Mouse (Mus musculus): Measurements from ENCODE around the gene Fkbpl.

The Fkbpl gene

GRCm38 (mm10) chr17:34662978-34663377 is 18.4 kb downstream of the Fkbpl start:
- in situ Hi-C loops (cut with MboI): no loop called here

- in situ Hi-C loops (cut with MboI): no loop called here
Observed at GRCm38 (mm10) chr17:34663558-34663957, 19.0 kb downstream of the Fkbpl start.

- in situ Hi-C loops (cut with MboI): no loop called here
Observed at GRCm38 (mm10) chr17:34664472-34664871, 19.9 kb downstream of the Fkbpl start.

DNA sequence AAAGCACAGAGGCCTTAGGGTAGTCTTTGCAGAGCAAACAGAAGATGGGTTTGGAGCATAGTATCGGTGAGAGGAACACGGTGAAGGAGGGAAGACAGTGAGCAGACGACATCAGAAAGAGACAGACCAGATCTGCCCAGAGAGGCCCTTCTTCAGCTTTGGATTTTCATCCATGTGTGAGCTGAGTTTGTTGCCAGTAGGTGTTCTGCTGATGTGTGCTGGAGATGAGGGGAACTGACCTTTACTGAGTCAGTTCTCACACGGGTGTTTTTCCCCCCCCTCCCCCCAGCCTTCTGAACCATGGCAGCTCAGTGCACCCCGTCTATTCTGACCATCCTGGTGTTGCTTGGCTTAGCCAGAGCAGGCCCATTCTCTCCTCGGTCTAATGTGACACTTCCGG is 25.7 kb downstream of the Fkbpl start, which contains the start of gene Tnxb:
Gene Tnxb (plus strand): TSS at position 301 of the 400 bp plus-strand sequence.
- in situ Hi-C loops (cut with MboI): no loop called here

- in situ Hi-C loops (cut with MboI): no loop called here
Observed at GRCm38 (mm10) chr17:34671151-34672066, 26.8 kb downstream of the Fkbpl start.

GRCm38 (mm10) chr17:34672246-34672792 is 27.8 kb downstream of the Fkbpl start:
- in situ Hi-C loops (cut with MboI): no loop called here

DNA sequence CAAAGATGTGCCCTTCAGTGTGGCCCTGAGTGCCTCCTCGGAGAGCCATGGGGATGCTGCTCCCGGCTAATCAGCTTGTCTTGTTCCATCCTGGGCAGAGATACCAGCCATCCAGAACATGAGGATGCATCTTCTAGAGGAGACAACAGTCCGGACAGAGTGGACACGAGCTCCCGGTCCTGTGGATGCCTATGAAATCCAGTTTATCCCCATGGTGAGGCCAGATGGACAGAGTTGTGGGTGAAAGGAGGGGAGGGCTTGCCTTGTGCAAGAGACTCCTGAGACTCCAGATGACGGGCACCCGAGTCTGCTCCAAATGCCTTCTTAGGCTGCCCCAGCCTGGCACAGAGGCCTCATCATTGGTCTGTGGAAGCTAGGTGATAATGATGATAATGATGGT is 28.6 kb downstream of the Fkbpl start:
- in situ Hi-C loops (cut with MboI): no loop called here

GRCm38 (mm10) chr17:34674524-34675204 is 30.1 kb downstream of the Fkbpl start:
- in situ Hi-C loops (cut with MboI): no loop called here

DNA sequence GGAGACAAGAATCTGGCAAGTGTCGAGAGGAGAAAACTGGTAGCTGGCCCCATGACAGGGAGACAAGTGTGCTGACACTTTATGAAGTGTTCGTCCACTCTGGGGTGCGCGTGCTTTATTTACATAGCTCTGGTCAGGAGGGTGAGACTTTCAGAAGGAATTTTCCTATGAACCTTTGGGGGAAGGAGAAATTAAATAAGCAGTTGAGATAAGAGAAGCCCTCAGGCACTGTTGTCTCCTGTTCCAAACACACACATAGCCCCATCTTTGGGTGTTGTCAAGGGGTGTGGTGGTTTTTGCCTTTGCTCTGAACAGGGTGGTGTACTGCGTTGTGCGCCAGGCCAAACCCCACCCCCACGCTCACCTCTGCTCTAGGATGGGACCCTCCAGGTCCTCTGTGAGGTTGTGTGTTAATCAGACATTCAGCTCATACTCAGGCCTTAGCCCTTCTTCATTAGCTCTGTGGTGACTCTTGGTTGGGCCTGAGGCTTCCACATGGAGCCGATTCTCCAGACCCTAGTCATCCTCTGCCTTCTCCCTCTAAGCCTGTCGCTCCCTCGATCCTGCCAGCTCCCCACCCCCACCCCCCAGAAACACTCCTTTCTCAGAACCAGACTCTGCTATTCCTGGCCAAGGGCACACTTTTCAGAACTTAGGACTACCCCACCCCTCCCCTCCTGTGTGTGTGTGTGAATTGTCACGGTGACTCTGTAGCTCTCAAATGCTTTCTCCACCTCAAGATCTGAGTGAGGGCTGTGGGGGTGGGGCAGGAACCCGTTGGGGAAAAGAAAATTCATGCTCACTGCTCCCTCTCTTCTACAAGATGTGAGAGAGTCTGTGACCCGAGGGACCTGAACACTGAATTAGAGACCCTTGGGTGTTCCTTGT is 30.9 kb downstream of the Fkbpl start:
- in situ Hi-C loops (cut with MboI): no loop called here

DNA sequence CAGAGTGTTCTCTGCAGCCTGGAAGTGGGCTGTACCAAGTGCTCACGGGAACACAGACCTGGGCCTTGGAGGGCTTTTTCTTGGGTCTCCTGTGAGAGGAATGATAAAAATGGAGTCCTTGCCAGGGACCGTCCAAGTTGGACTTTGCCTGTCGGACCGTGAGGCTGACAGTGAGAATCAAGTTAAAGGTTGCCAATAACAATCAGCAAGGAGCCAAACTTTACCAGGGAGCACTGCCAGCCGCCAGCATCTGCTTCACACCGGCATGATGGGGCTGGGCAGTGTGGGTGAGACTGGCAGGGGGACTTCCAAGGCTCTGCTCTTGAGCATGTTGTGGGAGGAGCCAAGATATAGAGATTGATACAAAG is 31.5 kb downstream of the Fkbpl start:
- in situ Hi-C loops (cut with MboI): no loop called here

DNA sequence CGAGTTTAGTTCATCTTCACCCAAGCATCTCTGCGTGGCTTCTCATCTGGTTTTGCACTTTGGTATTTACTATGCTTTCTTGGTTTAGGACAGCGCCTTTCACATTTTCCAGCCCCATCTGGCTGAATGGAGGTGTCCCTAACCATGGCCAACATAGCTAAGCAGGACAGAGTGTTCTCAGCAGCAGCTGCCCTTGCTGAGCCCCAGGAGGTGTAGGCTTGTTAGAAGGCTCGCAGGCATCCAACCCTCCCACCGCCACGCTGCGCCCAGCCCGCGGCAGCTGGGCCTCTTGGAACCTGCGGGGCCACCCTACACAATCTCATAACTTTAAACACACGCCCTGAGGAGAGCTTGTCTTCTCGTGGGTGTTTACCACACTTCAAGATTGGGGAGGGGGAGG is 32.1 kb downstream of the Fkbpl start:
- in situ Hi-C loops (cut with MboI): no loop called here

- in situ Hi-C loops (cut with MboI): no loop called here
Observed at GRCm38 (mm10) chr17:34680191-34680590, 35.6 kb downstream of the Fkbpl start.

GRCm38 (mm10) chr17:34680621-34681020 is 36.1 kb downstream of the Fkbpl start:
- in situ Hi-C loops (cut with MboI): no loop called here

DNA sequence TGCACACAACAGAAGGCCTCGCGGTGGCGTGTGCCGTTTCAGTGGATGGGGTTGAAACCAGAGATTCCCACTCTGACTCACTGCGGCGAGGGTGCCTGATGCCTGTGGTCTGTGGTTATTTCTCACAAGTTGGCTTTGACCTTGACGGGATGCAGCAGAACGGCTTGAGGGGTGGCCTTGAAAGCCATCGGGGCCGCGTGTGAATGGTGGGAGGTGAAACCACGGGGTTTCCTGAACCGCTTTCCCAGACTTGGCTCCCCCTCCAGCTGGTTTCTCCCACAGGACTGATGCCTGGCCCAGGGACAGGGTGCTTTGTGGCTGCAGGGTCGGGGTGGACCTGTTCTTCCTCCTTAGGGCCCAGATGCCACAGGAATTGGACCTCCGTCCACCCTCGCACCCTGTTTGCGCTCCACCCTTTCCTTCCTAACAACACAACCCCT is 36.6 kb downstream of the Fkbpl start:
- in situ Hi-C loops (cut with MboI): no loop called here

DNA sequence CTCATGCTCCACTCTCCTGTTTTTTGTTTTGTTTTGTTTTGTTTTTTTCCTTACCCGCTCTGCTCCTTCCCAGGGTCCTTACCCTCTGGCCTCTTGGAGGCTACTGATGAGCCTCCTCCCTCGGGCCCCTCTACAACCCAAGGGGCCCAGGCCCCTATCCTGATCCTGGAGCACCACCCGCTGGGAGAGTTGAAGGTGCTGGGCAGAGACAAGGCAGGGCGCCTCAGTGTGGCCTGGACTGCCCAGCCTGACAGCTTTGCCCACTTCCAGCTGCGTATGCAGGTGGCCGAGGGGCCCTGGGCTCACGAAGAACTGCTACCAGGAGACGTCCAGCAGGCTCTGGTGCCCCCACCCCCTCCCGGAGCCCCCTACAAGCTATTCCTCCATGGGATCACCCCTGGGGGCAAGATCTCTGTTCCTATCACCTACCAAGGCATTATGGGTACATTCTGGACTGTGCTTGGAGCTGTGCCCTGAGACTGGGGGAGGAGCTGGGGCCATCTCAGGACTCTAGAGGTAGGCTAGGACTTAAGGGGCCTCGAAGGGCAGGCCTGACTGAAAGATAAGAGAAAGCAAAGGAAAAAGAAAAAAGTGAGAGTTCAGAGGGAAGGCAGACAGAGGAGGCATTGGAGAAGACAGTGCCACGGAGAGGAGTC is 37.4 kb downstream of the Fkbpl start:
- in situ Hi-C loops (cut with MboI): no loop called here

DNA sequence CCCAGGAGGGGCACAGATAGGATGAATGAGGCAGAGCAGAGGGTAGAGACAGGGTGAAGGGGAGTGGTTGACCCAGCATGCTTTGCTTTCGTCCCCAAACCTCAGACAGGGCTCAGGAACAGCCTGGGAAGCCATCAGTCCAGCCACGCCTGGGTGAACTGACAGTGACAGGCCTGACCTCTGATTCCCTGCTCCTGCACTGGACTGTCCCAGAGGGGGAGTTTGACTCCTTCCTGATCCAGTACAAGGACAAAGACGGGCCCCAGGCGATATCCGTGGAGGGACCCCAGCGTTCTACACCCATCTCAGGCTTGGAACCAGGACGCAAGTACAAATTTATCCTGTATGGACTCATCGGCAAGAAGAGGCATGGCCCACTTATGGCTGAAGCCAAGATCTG is 38.6 kb downstream of the Fkbpl start:
- in situ Hi-C loops (cut with MboI): no loop called here

DNA sequence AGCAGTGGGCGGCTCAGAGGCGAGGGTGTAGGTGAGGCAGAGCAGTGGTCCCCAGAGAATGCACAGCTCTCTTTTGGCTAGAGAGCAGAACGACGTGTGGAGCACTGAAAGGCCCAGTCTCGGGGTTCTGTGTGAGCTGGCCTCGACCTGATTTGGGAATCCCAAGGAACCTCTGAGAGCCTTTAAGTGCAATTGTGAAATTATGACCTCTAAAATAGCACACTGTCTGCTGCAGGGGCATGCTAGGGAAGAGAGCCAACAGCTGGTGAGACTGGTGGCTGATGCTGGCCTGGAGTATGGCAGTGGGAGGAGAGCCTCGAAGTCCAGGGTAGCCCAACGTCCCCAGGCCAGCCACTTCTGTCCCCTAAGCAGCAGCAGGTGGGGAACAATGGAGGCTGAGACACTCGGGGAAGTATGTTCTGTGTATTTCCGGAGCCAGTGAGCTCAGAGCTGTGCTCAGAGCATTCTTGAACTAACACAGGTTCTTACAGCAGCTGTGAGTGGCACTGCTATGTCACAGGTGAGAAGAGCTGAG is 39.2 kb downstream of the Fkbpl start:
- in situ Hi-C loops (cut with MboI): no loop called here

- in situ Hi-C loops (cut with MboI): no loop called here
Observed at GRCm38 (mm10) chr17:34684253-34684893, 39.8 kb downstream of the Fkbpl start.

DNA sequence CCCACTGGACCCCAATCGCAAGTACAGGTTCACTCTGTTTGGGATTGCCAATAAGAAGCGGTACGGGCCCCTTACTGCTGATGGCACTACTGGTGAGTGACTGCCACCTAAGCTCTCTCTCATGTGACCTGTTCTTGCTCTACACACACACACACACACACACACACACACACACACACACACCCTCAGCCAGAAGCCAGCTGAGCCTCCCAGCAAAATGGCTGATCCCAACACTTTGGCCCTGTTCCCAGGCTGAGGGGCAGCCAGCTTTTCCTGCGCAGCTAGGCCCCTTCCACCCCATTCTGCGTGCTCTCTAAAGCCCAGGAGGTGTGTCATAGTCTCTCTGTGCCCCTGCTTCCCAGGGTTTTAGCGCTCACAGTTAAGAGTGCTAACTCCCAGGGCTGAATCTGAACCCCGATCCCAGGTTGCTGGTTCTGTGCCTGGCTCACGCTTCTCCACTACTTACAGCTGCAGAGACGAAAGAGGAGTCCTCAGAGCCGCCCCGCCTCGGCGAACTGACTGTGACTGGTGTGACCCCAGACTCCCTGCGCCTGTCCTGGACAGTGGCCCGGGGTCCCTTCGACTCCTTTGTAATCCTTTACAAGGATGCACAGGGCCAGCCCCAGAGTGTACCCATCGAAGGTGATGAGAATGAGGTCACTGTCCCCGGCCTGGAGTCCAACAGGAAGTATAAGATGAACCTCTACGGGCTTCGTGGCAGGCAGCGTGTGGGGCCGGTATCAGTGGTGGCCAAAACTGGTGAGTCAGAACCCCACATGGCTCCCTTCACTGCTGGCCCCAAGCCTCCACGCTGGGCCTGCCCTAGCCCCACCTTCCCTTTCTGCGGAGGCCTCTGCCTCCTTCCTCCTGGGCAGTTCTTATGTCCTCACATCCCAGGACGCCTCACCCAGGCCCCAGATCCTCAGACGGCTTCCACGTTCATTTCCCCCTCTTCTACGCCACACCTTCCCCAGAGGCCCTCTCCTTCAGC is 40.9 kb downstream of the Fkbpl start:
- in situ Hi-C loops (cut with MboI): no loop called here
